Comparison of ENCODE assay signal across 8 mouse cellular contexts in genomic region chr16:30586935-30587493, GRCm38 (mm10). TPM values are rescaled to one million over a fixed set of nuclear protein-coding genes. Genes with fewer than 3 reads are reported as not detected.
DNase-seq lines count a peak whose midpoint lies in the region; ATAC-seq and TF ChIP-seq lines count a peak whose summit lies in the region.

No protein-coding gene starts in this region.

- no peaks in the 10 kb centered on the region for H3K27me3 ChIP-seq in heart, embryonic 13.5 days (replicated peaks)
- peaks cover 5% of the 10 kb centered on the region; the same call in 1 of the 2 replicates for H3K27me3 ChIP-seq in G1E (ENCODE audit: insufficient read depth, low read length)
- H3K27me3 ChIP-seq in hindbrain, embryonic 11.5 days (ENCODE audit: control insufficient read depth, insufficient read depth, low read length): no peaks in the 10 kb centered on the region
- no peaks in the 10 kb centered on the region for H3K27me3 ChIP-seq in midbrain, embryonic 10.5 days (ENCODE audit: low read depth, poor library complexity, severe bottlenecking)

- H3K36me3 ChIP-seq in heart, embryonic 13.5 days: peaks cover 37% of the 10 kb centered on the region
- peaks cover 40% of the 10 kb centered on the region for H3K36me3 ChIP-seq in G1E (replicated peaks)
- peaks cover 10% of the 10 kb centered on the region for H3K36me3 ChIP-seq in hindbrain, embryonic 11.5 days (ENCODE audit: control insufficient read depth, insufficient read depth, low read length)
- H3K36me3 ChIP-seq in midbrain, embryonic 10.5 days: peaks cover 37% of the 10 kb centered on the region

- H3K4me2 ChIP-seq in heart, embryonic 13.5 days: peak overlapping the region; percentile 95
- peak overlapping the region; percentile 72 for H3K4me2 ChIP-seq in hindbrain, embryonic 11.5 days (replicated peaks; ENCODE audit: low read depth, low read length)

- no peaks in the 10 kb centered on the region for H3K9me3 ChIP-seq in heart, embryonic 13.5 days
- H3K9me3 ChIP-seq in G1E (replicated peaks): no peaks in the 10 kb centered on the region
- no peaks in the 10 kb centered on the region for H3K9me3 ChIP-seq in hindbrain, embryonic 11.5 days (ENCODE audit: control insufficient read depth, low read length)
- H3K9me3 ChIP-seq in midbrain, embryonic 10.5 days (replicated peaks): no peaks in the 10 kb centered on the region

- peak overlapping the region; percentile 79 for H3K4me3 ChIP-seq in heart, embryonic 13.5 days
- H3K4me3 ChIP-seq in G1E (ENCODE audit: low read depth, low read length): peak overlapping the region; percentile 84
- H3K4me3 ChIP-seq in hindbrain, embryonic 11.5 days (ENCODE audit: low read depth, low read length): peak overlapping the region; percentile 78
- H3K4me3 ChIP-seq in midbrain, embryonic 10.5 days: peak overlapping the region; percentile 87

- 2% methylated on average over 19 of the region's 19 CpGs for WGBS in heart, embryonic 13.5 days
- WGBS in hindbrain, embryonic 11.5 days: 4% methylated on average over 19 of the region's 19 CpGs
- WGBS in midbrain, embryonic 10.5 days: 4% methylated on average over 19 of the region's 19 CpGs

- TF ChIP-seq CTCF in G1E (IDR thresholded peaks at IDR 0.05; ENCODE audit: low read depth, low read length): no peak

- H3K9ac ChIP-seq in heart, embryonic 13.5 days: peak overlapping the region; percentile 85
- H3K9ac ChIP-seq in hindbrain, embryonic 11.5 days (ENCODE audit: low read depth, low read length): peak overlapping the region; percentile 73

- peaks cover 13% of the 10 kb centered on the region for H3K4me1 ChIP-seq in heart, embryonic 13.5 days
- peaks cover 29% of the 10 kb centered on the region for H3K4me1 ChIP-seq in G1E (ENCODE audit: insufficient read depth, low read depth, low read length)
- H3K4me1 ChIP-seq in hindbrain, embryonic 11.5 days (replicated peaks; ENCODE audit: control insufficient read depth, insufficient read depth, low read length): no peaks in the 10 kb centered on the region; the same call in 1 of the 2 replicates
- H3K4me1 ChIP-seq in midbrain, embryonic 10.5 days: peaks cover 18% of the 10 kb centered on the region

- no peak for DNase-seq in heart, postnatal 14 days
- no peak for DNase-seq in G1E (ENCODE audit: low spot score)
- no peak for DNase-seq in hindbrain, embryonic 11.5 days (ENCODE audit: low spot score)
- DNase-seq in midbrain, embryonic 10.5 days (ENCODE audit: low spot score): no peak
- DNase-seq in layer of hippocampus, postnatal 14 days (ENCODE audit: low spot score in 2 of 2): no peak
- no peak for DNase-seq in layer of hippocampus, postnatal 36 days
- no peak for DNase-seq in layer of hippocampus, adult 11-12 months (ENCODE audit: low spot score)

- peak overlapping the region; percentile 64; the same call in 1 of the 2 replicates for H3K27ac ChIP-seq in heart, embryonic 13.5 days (replicated peaks)
- H3K27ac ChIP-seq in hindbrain, embryonic 11.5 days (ENCODE audit: low read depth, low read length): no peak overlapping the region
- peak overlapping the region; percentile 94 for H3K27ac ChIP-seq in midbrain, embryonic 10.5 days (replicated peaks)

- intact Hi-C loops in heart, postnatal 14 days (cut with DNase I): no loop called here

- ATAC-seq in heart, embryonic 13.5 days (ENCODE audit: extremely low read depth, insufficient number of reproducible peaks, low FRiP score, low TSS enrichment): no peak
- ATAC-seq in G1E (ENCODE audit: extremely low read depth, insufficient number of reproducible peaks, low FRiP score, poor library complexity, severe bottlenecking): no peak
- no peak for ATAC-seq in hindbrain, embryonic 11.5 days (ENCODE audit: low FRiP score)

RNA-seq across cellular contexts. Expression of gene Lsg1, which starts 0.4 kb away (rescaled TPM):
- polyA plus RNA-seq in heart, embryonic 13.5 days (2015; fragmentation: Nextera tagmentation; extraction: Ambion mirVana): 35.7 and 37.4 TPM in 2 replicates
- total RNA-seq in heart, postnatal 14 days (2021): 10 to 100 TPM; 18.0 to 18.6 TPM
- 59.5 and 64.4 TPM in 2 replicates for total RNA-seq in G1E (2014; fragmentation: Nextera tagmentation)
- 52.9 and 65.7 TPM in 2 replicates for total RNA-seq in G1E (2017)
- 10.0 and 11.0 TPM in 2 replicates for polyA plus RNA-seq in G1E (2012)
- polyA plus RNA-seq in hindbrain, embryonic 11.5 days (2014; fragmentation: Nextera tagmentation; extraction: Ambion mirVana): 73.4 and 85.1 TPM in 2 replicates
- 82.3 and 86.2 TPM in 2 replicates for polyA plus RNA-seq in midbrain, embryonic 10.5 days (2016; fragmentation: Nextera tagmentation; extraction: Ambion mirVana)
- total RNA-seq in layer of hippocampus, postnatal 14 days (2021): 10 to 100 TPM; 19.9 to 24.0 TPM
- 10 to 100 TPM; 17.1 to 19.8 TPM for total RNA-seq in layer of hippocampus, postnatal 36 days (2021)

RNA-seq across cellular contexts. Expression of gene Fam43a, which starts 12.5 kb away (rescaled TPM):
- 13.8 and 14.0 TPM in 2 replicates for polyA plus RNA-seq in heart, embryonic 13.5 days (2015; fragmentation: Nextera tagmentation; extraction: Ambion mirVana)
- total RNA-seq in heart, postnatal 14 days (2021): 10 to 100 TPM; 31.8 to 34.0 TPM
- total RNA-seq in G1E (2014; fragmentation: Nextera tagmentation) (not detected in 2 replicates), G1E (2017) (not detected in 2 replicates)
- polyA plus RNA-seq in G1E (2012): 0.01 and 0.02 TPM in 2 replicates
- 6.7 TPM in 2 replicates for polyA plus RNA-seq in hindbrain, embryonic 11.5 days (2014; fragmentation: Nextera tagmentation; extraction: Ambion mirVana)
- 11.4 TPM in 2 replicates for polyA plus RNA-seq in midbrain, embryonic 10.5 days (2016; fragmentation: Nextera tagmentation; extraction: Ambion mirVana)
- total RNA-seq in layer of hippocampus, postnatal 14 days (2021): 10 to 100 TPM; 15.1 to 16.9 TPM
- total RNA-seq in layer of hippocampus, postnatal 36 days (2021): 10 to 100 TPM in 1 of 2 experiments, 1 to 10 TPM in 1; 9.6 to 13.6 TPM

RNA-seq across cellular contexts. Expression of gene Tmem44, which starts 36.4 kb away (rescaled TPM):
- polyA plus RNA-seq in heart, embryonic 13.5 days (2015; fragmentation: Nextera tagmentation; extraction: Ambion mirVana): 19.6 and 20.9 TPM in 2 replicates
- 10 to 100 TPM; 12.9 to 13.9 TPM for total RNA-seq in heart, postnatal 14 days (2021)
- total RNA-seq in G1E (2014; fragmentation: Nextera tagmentation) (25.4 and 28.8 TPM in 2 replicates), G1E (2017) (69.5 and 72.7 TPM in 2 replicates)
- 11.5 and 11.8 TPM in 2 replicates for polyA plus RNA-seq in G1E (2012)
- 30.9 and 32.0 TPM in 2 replicates for polyA plus RNA-seq in hindbrain, embryonic 11.5 days (2014; fragmentation: Nextera tagmentation; extraction: Ambion mirVana)
- polyA plus RNA-seq in midbrain, embryonic 10.5 days (2016; fragmentation: Nextera tagmentation; extraction: Ambion mirVana): 21.6 and 33.2 TPM in 2 replicates
- 10 to 100 TPM; 44.5 to 46.6 TPM for total RNA-seq in layer of hippocampus, postnatal 14 days (2021)
- 10 to 100 TPM; 32.3 to 38.0 TPM for total RNA-seq in layer of hippocampus, postnatal 36 days (2021)

Comparison
In these comparisons a context has a peak if more than half of its experiments do, and no peak if none do; other contexts are left out.
1. RNA of gene Fam43a, which starts 12.5 kb away (total RNA-seq): 31.8 to 34.0 TPM in heart, postnatal 14 days, 15.1 to 16.9 TPM in layer of hippocampus, postnatal 14 days and 9.6 to 13.6 TPM in layer of hippocampus, postnatal 36 days; not detected in G1E; every median in the first group is over 10 times any median in the second.
2. Peak in every context shown above with its lines, with median percentiles within 50 percentile points of each other: H3K4me3 ChIP-seq.